Mouse (Mus musculus) spleen, postnatal 0 days (tissue): Measurements from ENCODE around the gene Nosip. TPM values are rescaled to one million over a fixed set of nuclear protein-coding genes. Genes with fewer than 3 reads are reported as not detected.
A peak's percentile ranks its signal among the peaks of the same experiment; 100 is the strongest.

Experiments used
- microRNA counts: library from miRNA; unstranded; fragments of <30 nt; microRNA quantifications from one replicate; lab custom pipeline; 2015
- polyA plus RNA-seq: library from polyadenylated mRNA; unstranded; fragments of >200 nt; fragmentation: Nextera tagmentation; extraction: Ambion mirVana; gene quantifications from 2 replicates; pipeline ENCODE4 v1.2.1, GENCODE M21; 2015

Nosip gene
- polyA plus RNA-seq: 37.2 and 45.0 TPM in 2 replicates

GRCm38 (mm10) chr7:45062239-45062835 lies at the start of gene Nosip, which contains the start of gene Prrg2:
TSS of gene Nosip (plus strand) at chr7:45062429.
TSS of gene Prrg2 (minus strand) at chr7:45062677.

GRCm38 (mm10) chr7:45015957-45016612 lies 46.1 kb upstream of the Nosip start, which contains the start of gene Scaf1:
TSS of gene Scaf1 (minus strand) at chr7:45016363.

GRCm38 (mm10) chr7:45017242-45018061 lies 44.8 kb upstream of the Nosip start, which contains the start of gene Rras:
TSS of gene Rras (plus strand) at chr7:45017961.

GRCm38 (mm10) chr7:45052862-45053116 lies 9.4 kb upstream of the Nosip start, which contains the start of gene Prr12:
TSS of gene Prr12 (minus strand) at chr7:45052881.

GRCm38 (mm10) chr7:45092048-45092447 lies 29.8 kb downstream of the Nosip start, which contains the start of gene Rcn3:
TSS of gene Rcn3 (minus strand) at chr7:45092221.

GRCm38 (mm10) chr7:45103652-45104180 lies 41.5 kb downstream of the Nosip start, which contains the start of gene Fcgrt:
TSS of gene Fcgrt (minus strand) at chr7:45103851.

GRCm38 (mm10) chr7:45124224-45125143 lies 62.3 kb downstream of the Nosip start, which contains the start of gene Rps11:
TSS of gene Rps11 (minus strand) at chr7:45124439.

MicroRNA genes within 50 kb of the gene (microRNA counts, 519-probe panel; counts per million panel counts)
- 7,531 counts per million, percentile 73 among the panel's probes with 10 or more counts for microRNA mmu-miR-150 (lab: Ali Mortazavi, UCI)

Other genes starting within 250 kb of the Nosip start
- 54.6 and 55.9 TPM in 2 replicates for gene Nup62, start 246.3 kb upstream of the Nosip start, polyA plus RNA-seq
- gene Il4i1, start 246.0 kb upstream of the Nosip start, polyA plus RNA-seq: 2.1 and 2.3 TPM in 2 replicates
- 2.1 and 2.6 TPM in 2 replicates for gene Atf5, start 245.8 kb upstream of the Nosip start, polyA plus RNA-seq
- gene Akt1s1, start 213.4 kb upstream of the Nosip start, polyA plus RNA-seq: 30.3 and 34.1 TPM in 2 replicates
- gene Tbc1d17, start 213.3 kb upstream of the Nosip start, polyA plus RNA-seq: 34.9 and 39.2 TPM in 2 replicates
- 44.6 and 51.7 TPM in 2 replicates for gene Pnkp, start 205.3 kb upstream of the Nosip start, polyA plus RNA-seq
- gene Ptov1, start 192.6 kb upstream of the Nosip start, polyA plus RNA-seq: 75.8 and 108 TPM in 2 replicates
- gene Med25, start 169.7 kb upstream of the Nosip start, polyA plus RNA-seq: 39.9 and 44.7 TPM in 2 replicates
- 6.4 and 7.7 TPM in 2 replicates for gene Fuz, start 166.3 kb upstream of the Nosip start, polyA plus RNA-seq
- 54.9 and 61.8 TPM in 2 replicates for gene Ap2a1, start 132.9 kb upstream of the Nosip start, polyA plus RNA-seq
- gene Tsks, start 119.2 kb upstream of the Nosip start, polyA plus RNA-seq: 0.17 TPM in 1 of 2 replicates, not detected in the other
- gene Cpt1c, start 87.6 kb upstream of the Nosip start, polyA plus RNA-seq: 3.7 and 4.5 TPM in 2 replicates
- gene Prmt1, start 75.9 kb upstream of the Nosip start, polyA plus RNA-seq: 215 and 217 TPM in 2 replicates
- 54.1 and 62.3 TPM in 2 replicates for gene Irf3, start 64.8 kb upstream of the Nosip start, polyA plus RNA-seq
- 28.5 and 32.0 TPM in 2 replicates for gene Bcl2l12, start 63.7 kb upstream of the Nosip start, polyA plus RNA-seq
- 15.0 and 17.0 TPM in 2 replicates for gene Scaf1, start 46.1 kb upstream of the Nosip start, polyA plus RNA-seq
- gene Rras, start 44.5 kb upstream of the Nosip start, polyA plus RNA-seq: 25.6 and 26.0 TPM in 2 replicates
- gene Prr12, start 9.5 kb upstream of the Nosip start, polyA plus RNA-seq: 3.9 and 5.0 TPM in 2 replicates
- 10.0 and 12.4 TPM in 2 replicates for gene Prrg2, start 248 bp downstream of the Nosip start, polyA plus RNA-seq
- gene Rcn3, start 29.8 kb downstream of the Nosip start, polyA plus RNA-seq: 80.3 and 93.9 TPM in 2 replicates
- gene Fcgrt, start 41.4 kb downstream of the Nosip start, polyA plus RNA-seq: 59.4 and 86.0 TPM in 2 replicates
- 1,257 and 1,307 TPM in 2 replicates for gene Rps11, start 62.0 kb downstream of the Nosip start, polyA plus RNA-seq
- 1,601 and 1,631 TPM in 2 replicates for gene Rpl13a, start 66.3 kb downstream of the Nosip start, polyA plus RNA-seq
- gene Gm45713, start 73.8 kb downstream of the Nosip start, polyA plus RNA-seq: 0.35 and 0.44 TPM in 2 replicates
- 7.2 and 9.3 TPM in 2 replicates for gene Flt3l, start 74.0 kb downstream of the Nosip start, polyA plus RNA-seq
- 45.1 and 48.9 TPM in 2 replicates for gene Pih1d1, start 91.9 kb downstream of the Nosip start, polyA plus RNA-seq
- gene Aldh16a1, start 92.2 kb downstream of the Nosip start, polyA plus RNA-seq: 29.7 and 31.2 TPM in 2 replicates
- not detected in 2 replicates for gene Slc17a7, start 101.5 kb downstream of the Nosip start, polyA plus RNA-seq
- gene Gfy, start 117.1 kb downstream of the Nosip start, polyA plus RNA-seq: not detected in 2 replicates
- gene Pth2, start 118.6 kb downstream of the Nosip start, polyA plus RNA-seq: not detected in 2 replicates
- gene Ccdc155, start 142.5 kb downstream of the Nosip start, polyA plus RNA-seq: 0.12 and 0.29 TPM in 2 replicates
- gene Dkkl1, start 149.7 kb downstream of the Nosip start, polyA plus RNA-seq: 7.5 and 8.4 TPM in 2 replicates
- 14.5 and 20.8 TPM in 2 replicates for gene Tead2, start 153.3 kb downstream of the Nosip start, polyA plus RNA-seq
- gene Cd37, start 176.7 kb downstream of the Nosip start, polyA plus RNA-seq: 71.1 and 87.7 TPM in 2 replicates
- 0.10 TPM in 1 of 2 replicates, not detected in the other for gene Slc6a16, start 178.7 kb downstream of the Nosip start, polyA plus RNA-seq
- gene Slc6a21, start 215.1 kb downstream of the Nosip start, polyA plus RNA-seq: not detected in 2 replicates